16 mouse cellular contexts compared by ENCODE assay signal in the genomic region with DNA sequence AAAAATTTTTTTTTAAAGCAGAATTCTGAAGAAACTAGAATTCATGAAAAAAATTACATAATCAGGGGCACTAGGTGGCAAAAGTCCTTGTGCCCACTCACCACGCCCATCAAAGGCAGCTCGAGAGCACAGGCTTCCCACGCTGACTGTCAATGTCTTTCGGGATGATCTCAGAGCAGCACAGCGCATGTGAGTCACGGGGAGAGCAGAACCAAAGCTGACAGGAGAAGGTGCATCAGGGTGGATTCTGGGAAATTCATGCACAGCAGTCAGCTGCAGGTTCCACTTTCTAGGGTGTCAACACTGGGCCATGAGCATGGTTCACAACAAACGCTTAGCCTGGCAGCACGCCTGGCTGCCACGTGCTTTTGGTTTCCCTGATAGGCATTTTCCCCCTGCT.
A peak's percentile ranks its signal among the peaks of the same experiment; 100 is the strongest.
DNase-seq lines count a peak whose midpoint lies in the region; ATAC-seq lines count a peak whose summit lies in the region.
"Had no signal": no experiment of that assay in that cellular context is flagged by ENCODE, and none has a peak within 500 bp of the region (broad histone marks: within the 10 kb centered on the region; RNA-seq: fewer than 3 reads in every experiment).

No protein-coding gene starts in this region.

- no peaks in the 10 kb centered on the region for H3K36me3 ChIP-seq in midbrain, embryonic 14.5 days (ENCODE audit: control insufficient read depth, insufficient read depth, low read length)
- H3K36me3 ChIP-seq: embryonic facial prominence, embryonic 13.5 days; heart, embryonic 13.5 days; stomach, embryonic 15.5 days had no signal

- ATAC-seq in midbrain, embryonic 14.5 days (ENCODE audit: low FRiP score, low TSS enrichment), result no peak
- ATAC-seq: Patski had no signal

- no peak overlapping the region for H3K4me2 ChIP-seq in midbrain, embryonic 14.5 days (ENCODE audit: low read length)
- H3K4me2 ChIP-seq: embryonic facial prominence, embryonic 13.5 days; heart, embryonic 13.5 days; hindbrain, embryonic 14.5 days; liver, embryonic 11.5 days; stomach, embryonic 15.5 days had no signal

- no peak overlapping the region for H3K9ac ChIP-seq in midbrain, embryonic 14.5 days (replicated peaks; ENCODE audit: low read length)
- H3K9ac ChIP-seq: embryonic facial prominence, embryonic 13.5 days; heart, embryonic 13.5 days; hindbrain, embryonic 14.5 days; stomach, embryonic 15.5 days had no signal

- no peak overlapping the region for H3K4me3 ChIP-seq in midbrain, embryonic 14.5 days (replicated peaks; ENCODE audit: low read depth, low read length)
- H3K4me3 ChIP-seq: embryonic facial prominence, embryonic 13.5 days; heart, embryonic 13.5 days; stomach, embryonic 15.5 days had no signal

- H3K4me1 ChIP-seq in midbrain, embryonic 14.5 days (ENCODE audit: control insufficient read depth, insufficient read depth, low read length), result no peaks in the 10 kb centered on the region
- H3K4me1 ChIP-seq: embryonic facial prominence, embryonic 13.5 days; stomach, embryonic 15.5 days had no signal

- no peaks in the 10 kb centered on the region for H3K27me3 ChIP-seq in midbrain, embryonic 14.5 days (ENCODE audit: control insufficient read depth, insufficient read depth, low read length)
- H3K27me3 ChIP-seq: embryonic facial prominence, embryonic 13.5 days; heart, embryonic 13.5 days; Patski; stomach, embryonic 15.5 days had no signal

- DNase-seq in adrenal gland, adult 2 months, result peak; percentile 70
- no peak for DNase-seq in adrenal gland, postnatal 4 days (ENCODE audit: low spot score in 2 of 2)
- DNase-seq in layer of hippocampus, adult 9-11 months, result peak; percentile 61
- DNase-seq in layer of hippocampus, postnatal 10 days (ENCODE audit: low spot score in 2 of 2), result no peak
- DNase-seq in frontal cortex, postnatal 36 days (ENCODE audit: low spot score in 2 of 2), result peak; percentile 60 to 70
- DNase-seq in right cerebral cortex, postnatal 25 days, result peak; percentile 46
- DNase-seq in thymus, postnatal 36 days, result no peak
- DNase-seq in midbrain, embryonic 14.5 days, result no peak
- DNase-seq: gastrocnemius, postnatal 25 days; kidney, adult 18-20 months had no signal

- 84% methylated on average over 9 of the region's 9 CpGs for WGBS in midbrain, embryonic 14.5 days

- no peaks in the 10 kb centered on the region for H3K9me3 ChIP-seq in midbrain, embryonic 14.5 days (ENCODE audit: control insufficient read depth, low read length)
- H3K9me3 ChIP-seq: embryonic facial prominence, embryonic 13.5 days; heart, embryonic 13.5 days; stomach, embryonic 15.5 days had no signal

- no peak overlapping the region for H3K27ac ChIP-seq in midbrain, embryonic 14.5 days (replicated peaks; ENCODE audit: low read depth, low read length)
- H3K27ac ChIP-seq: embryonic facial prominence, embryonic 13.5 days; heart, embryonic 13.5 days; hindbrain, embryonic 14.5 days; stomach, embryonic 15.5 days had no signal

Comparison
In these comparisons a context has a peak if more than half of its experiments do, and no peak if none do; other contexts are left out.
1. DNase-seq: peak in adrenal gland, adult 2 months (single experiment), layer of hippocampus, adult 9-11 months (single experiment), frontal cortex, postnatal 36 days (2 of 2) and right cerebral cortex, postnatal 25 days (single experiment); none in adrenal gland, postnatal 4 days (0 of 2), layer of hippocampus, postnatal 10 days (0 of 2), thymus, postnatal 36 days (0 of 2) and midbrain, embryonic 14.5 days (single experiment).